Mouse (Mus musculus): Measurements from ENCODE around the gene Bpifb1. TPM values are rescaled to one million over a fixed set of nuclear protein-coding genes. Genes with fewer than 3 reads are reported as not detected.

Gene Bpifb1
- total RNA-seq (2023), result not detected

DNA sequence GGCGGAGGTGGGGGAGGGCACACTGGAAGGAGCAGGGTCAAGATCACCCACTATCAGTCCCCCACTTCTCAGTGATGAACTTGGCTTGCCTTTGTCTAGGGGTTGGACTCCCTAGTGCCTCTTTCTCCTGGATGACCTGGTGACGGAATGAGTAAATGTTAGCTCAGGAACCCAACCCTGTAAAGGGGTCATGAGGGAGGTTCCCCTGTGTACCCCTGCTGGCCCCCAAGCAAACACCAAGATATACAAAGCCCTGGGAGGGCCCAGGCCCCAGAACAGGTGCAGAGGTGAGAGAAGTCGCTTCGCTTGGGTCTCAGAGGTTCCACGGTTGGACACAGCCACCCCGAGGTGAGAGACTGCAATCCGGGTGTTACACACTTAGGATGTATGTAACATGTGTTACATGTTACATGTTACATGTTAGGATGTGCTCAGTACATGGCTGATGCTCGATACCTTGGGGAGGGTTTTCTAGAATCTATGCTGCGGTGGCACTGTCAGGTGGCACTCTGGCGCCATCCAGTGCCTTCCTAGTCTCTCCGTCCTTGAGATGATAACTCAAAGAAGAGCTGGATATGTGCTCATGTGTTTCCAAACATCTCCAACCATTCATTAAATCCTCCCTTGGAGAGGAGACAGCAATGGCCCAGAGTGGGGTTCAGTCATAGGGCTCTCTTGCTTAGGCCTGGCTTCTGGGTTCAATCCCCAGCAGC, at the start of gene Bpifb1:
Gene Bpifb1, plus strand, starts transcription at position 273 of the 713 bp plus-strand sequence.

DNA sequence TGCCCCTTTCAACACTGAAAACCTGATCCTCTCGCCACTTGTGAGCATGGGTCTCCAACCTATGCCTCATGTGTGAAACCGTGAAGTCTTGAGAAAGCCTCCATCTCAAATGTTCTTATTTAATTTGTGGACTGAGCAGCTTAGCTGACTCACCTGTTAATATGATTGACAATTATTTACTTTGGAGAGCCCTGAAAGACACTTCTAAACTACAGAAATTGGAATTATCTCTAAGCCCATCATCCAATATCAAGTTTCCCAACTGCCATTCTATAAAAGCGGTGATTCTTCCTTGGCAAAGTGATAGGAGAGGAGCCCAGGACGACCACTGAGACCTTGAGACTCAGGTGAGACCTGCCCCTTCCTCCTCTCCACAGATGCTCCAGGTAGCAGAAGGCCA, 48.0 kb upstream of the Bpifb1 start, which contains the start of gene Bpifa1:
Gene Bpifa1, plus strand, starts transcription at position 301 of the 400 bp plus-strand sequence.

DNA sequence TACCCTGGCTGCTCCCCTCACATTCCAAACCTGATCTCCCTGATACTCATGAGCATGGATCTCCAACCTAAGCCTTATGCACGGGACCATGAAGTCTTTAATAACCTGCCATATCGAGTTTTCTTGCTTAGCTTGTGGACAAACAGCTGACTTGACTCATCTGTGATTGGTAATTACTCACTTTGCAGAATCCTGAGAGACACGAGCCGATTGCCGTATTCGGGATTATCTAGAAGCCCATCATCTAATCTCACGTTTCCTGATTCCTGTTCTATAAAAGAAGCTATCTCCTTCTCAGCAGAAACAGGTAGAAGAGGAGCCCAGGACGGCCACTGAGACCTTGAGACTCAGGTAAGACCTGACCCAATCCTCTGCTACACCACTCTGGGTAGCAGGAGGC, 28.3 kb upstream of the Bpifb1 start, which contains the start of gene Bpifa5:
Gene Bpifa5, plus strand, starts transcription at position 301 of the 400 bp plus-strand sequence.

DNA sequence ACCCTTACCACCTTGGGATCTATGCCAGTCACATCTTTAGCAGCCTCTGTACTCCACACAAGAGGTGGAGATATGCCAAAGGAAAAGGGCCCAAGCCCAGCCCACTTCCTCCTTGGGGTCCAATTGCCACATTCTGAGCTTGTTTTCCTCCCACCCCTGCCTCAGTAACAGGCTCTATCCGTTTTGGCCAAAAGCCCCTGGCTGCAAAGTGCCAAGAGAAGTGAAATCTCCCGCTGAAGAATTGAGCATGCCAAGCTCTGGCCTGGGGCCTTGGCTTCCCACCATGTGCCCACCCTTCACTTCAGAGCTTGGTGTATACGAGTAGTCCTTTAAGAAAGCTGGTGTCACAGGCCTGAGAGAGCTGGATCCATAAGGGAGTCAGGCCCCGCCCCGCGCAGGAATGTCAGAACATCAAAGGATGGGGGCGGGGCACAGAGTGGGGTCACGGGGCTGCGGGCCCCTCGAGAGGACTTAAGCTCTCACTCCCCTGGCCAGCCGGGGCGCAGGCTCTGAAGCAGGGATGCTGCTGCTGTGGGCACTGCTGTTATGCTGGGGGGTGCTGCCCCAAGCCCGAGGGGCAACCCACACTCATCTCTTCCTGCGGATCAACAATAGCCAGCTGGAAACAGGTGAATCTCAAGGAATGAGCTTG, 32.8 kb downstream of the Bpifb1 start, which contains the start of gene Bpifb5:
Gene Bpifb5, plus strand, starts transcription at position 478 of the 652 bp plus-strand sequence.

DNA sequence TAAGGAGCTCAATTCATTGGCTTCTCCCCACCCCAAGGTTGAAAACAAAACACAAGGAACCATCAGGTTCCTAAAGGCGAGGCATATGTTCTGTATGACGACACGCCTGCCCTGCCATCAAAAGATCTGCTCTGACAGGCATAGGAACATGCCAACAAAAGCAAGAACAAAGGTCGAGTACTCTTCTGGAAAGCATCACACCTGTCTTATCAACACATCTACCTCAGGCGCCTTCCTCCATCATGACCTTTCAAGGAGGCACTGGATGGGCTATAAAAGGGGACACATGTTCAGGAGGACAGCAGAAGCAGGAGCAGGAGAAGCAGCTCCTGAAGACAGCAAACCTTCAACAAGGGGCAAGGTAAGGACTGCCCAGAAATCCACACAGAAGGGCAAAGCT, 66.9 kb downstream of the Bpifb1 start, which contains the start of gene Bpifb9a:
Gene Bpifb9a, plus strand, starts transcription at position 301 of the 400 bp plus-strand sequence.

Other genes starting within 250 kb of the Bpifb1 start
- gene Bpifa6, start 215.9 kb upstream of the Bpifb1 start, total RNA-seq (2023), result not detected
- gene Bpifa2, start 182.6 kb upstream of the Bpifb1 start, total RNA-seq (2023), result not detected
- not detected for gene Bpifa3, start 60.5 kb upstream of the Bpifb1 start, total RNA-seq (2023)
- not detected for gene Bpifa1, start 47.9 kb upstream of the Bpifb1 start, total RNA-seq (2023)
- not detected for gene Bpifa5, start 28.2 kb upstream of the Bpifb1 start, total RNA-seq (2023)
- not detected for gene Bpifb5, start 32.9 kb downstream of the Bpifb1 start, total RNA-seq (2023)
- gene Bpifb9a, start 67.0 kb downstream of the Bpifb1 start, total RNA-seq (2023), result not detected
- not detected for gene Bpifb9b, start 116.4 kb downstream of the Bpifb1 start, total RNA-seq (2023)
- gene Cdk5rap1, start 182.2 kb downstream of the Bpifb1 start, total RNA-seq (2023), result 15.8 TPM
- 0.68 TPM for gene Snta1, start 217.3 kb downstream of the Bpifb1 start, total RNA-seq (2023)
- 36.3 TPM for gene Cbfa2t2, start 245.7 kb downstream of the Bpifb1 start, total RNA-seq (2023)